Mouse (Mus musculus) activated CD4-positive, CD25-positive, alpha-beta regulatory T cell, adult 4 months (primary cell): ENCODE measurements around the gene C330007P06Rik. TPM values are rescaled to one million over a fixed set of nuclear protein-coding genes. Genes with fewer than 3 reads are reported as not detected.
"Not testable (repeated sequence)": the region's sequence is repeated elsewhere in the genome, so short reads cannot be mapped to it uniquely, and the experiment has no call there.

ENCODE experiments used
- ATAC-seq: one replicate; pipeline ENCODE4 v1.8.0; 2017
- polyA plus RNA-seq, 2 experiments: library from polyadenylated mRNA; unstranded; fragments of 100-300 nt; shearing (Covaris generic); gene quantifications; one replicate each; pipeline ENCODE4 v1.2.1; 2017

Gene C330007P06Rik
- 10 to 100 TPM; 27.3 to 30.0 TPM for polyA plus RNA-seq

GRCm38 (mm10) chrX:36873765-36874164, at the start of gene C330007P06Rik, which contains the start of gene Ube2a:
TSS of gene C330007P06Rik (minus strand) at chrX:36874111.
TSS of gene Ube2a (plus strand) at chrX:36873900.
- peak; percentile 8 for ATAC-seq

GRCm38 (mm10) chrX:36921346-36921745, 47.4 kb upstream of the C330007P06Rik start:
- ATAC-seq, result no peak

GRCm38 (mm10) chrX:36917749-36918148, 43.8 kb upstream of the C330007P06Rik start:
- ATAC-seq, result no peak

GRCm38 (mm10) chrX:36911343-36911742, 37.4 kb upstream of the C330007P06Rik start:
- no peak for ATAC-seq

- no peak for ATAC-seq
Observed at GRCm38 (mm10) chrX:36906539-36906938, 32.6 kb upstream of the C330007P06Rik start.

GRCm38 (mm10) chrX:36903115-36903768, 29.3 kb upstream of the C330007P06Rik start:
- ATAC-seq, result peak; percentile 91

GRCm38 (mm10) chrX:36902321-36903114, 28.6 kb upstream of the C330007P06Rik start, which contains the start of gene Nkrf:
TSS of gene Nkrf (minus strand) at chrX:36902899.
- peak; percentile 48 for ATAC-seq

- no peak for ATAC-seq
Observed at GRCm38 (mm10) chrX:36901655-36902054, 27.7 kb upstream of the C330007P06Rik start.

GRCm38 (mm10) chrX:36898931-36899330, 25.0 kb upstream of the C330007P06Rik start:
- ATAC-seq, result not testable (repeated sequence)

- no peak for ATAC-seq
Observed at GRCm38 (mm10) chrX:36884719-36885118, 10.8 kb upstream of the C330007P06Rik start.

- peak; percentile 6 for ATAC-seq
Observed at GRCm38 (mm10) chrX:36874704-36875128, 805 bp upstream of the C330007P06Rik start.

GRCm38 (mm10) chrX:36874178-36874696, 326 bp upstream of the C330007P06Rik start:
- ATAC-seq, result peak; percentile 89

GRCm38 (mm10) chrX:36870372-36870771, 3.5 kb downstream of the C330007P06Rik start:
- no peak for ATAC-seq

- no peak for ATAC-seq
Observed at GRCm38 (mm10) chrX:36864609-36865328, 9.1 kb downstream of the C330007P06Rik start.

GRCm38 (mm10) chrX:36863766-36864608, 9.9 kb downstream of the C330007P06Rik start:
- peak; percentile 94 for ATAC-seq

- no peak for ATAC-seq
Observed at GRCm38 (mm10) chrX:36852631-36853030, 21.3 kb downstream of the C330007P06Rik start.

- ATAC-seq, result no peak
Observed at GRCm38 (mm10) chrX:36847152-36847551, 26.8 kb downstream of the C330007P06Rik start.

GRCm38 (mm10) chrX:36843346-36843990, 30.4 kb downstream of the C330007P06Rik start:
- no peak for ATAC-seq

- ATAC-seq, result no peak
Observed at GRCm38 (mm10) chrX:36841698-36842097, 32.2 kb downstream of the C330007P06Rik start.

- no peak for ATAC-seq
Observed at GRCm38 (mm10) chrX:36839391-36839790, 34.5 kb downstream of the C330007P06Rik start.

GRCm38 (mm10) chrX:36837069-36837676, 36.7 kb downstream of the C330007P06Rik start:
- ATAC-seq, result no peak
